In the genomic region with DNA sequence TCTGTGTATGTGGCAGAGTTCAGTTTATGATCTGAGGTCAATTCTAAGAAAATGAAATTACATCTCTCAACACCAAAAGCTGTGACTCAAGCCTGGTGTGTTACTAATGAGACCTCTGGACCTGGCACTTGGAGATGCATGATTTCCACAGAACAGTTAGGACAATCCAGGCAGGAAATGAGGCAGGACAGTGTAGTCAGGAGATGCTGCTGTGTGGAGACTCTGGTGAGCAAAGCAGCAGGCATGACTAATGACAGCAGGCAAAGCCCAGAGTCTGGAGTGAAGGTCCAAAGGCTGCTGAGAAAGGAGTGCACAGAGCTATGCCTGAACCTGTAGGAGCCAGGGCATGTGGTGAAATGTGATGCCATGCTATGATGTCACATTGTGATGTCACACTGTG, we compare ENCODE assay signal across 20 mouse cellular contexts. TPM values are rescaled to one million over a fixed set of nuclear protein-coding genes. Genes with fewer than 3 reads are reported as not detected.
DNase-seq lines count a peak whose midpoint lies in the region; ATAC-seq and TF ChIP-seq lines count a peak whose summit lies in the region.
"Had no signal": no experiment of that assay in that cellular context is flagged by ENCODE, and none has a peak within 500 bp of the region (broad histone marks: within the 10 kb centered on the region; RNA-seq: fewer than 3 reads in every experiment).

No protein-coding gene starts in this region.

- no peaks in the 10 kb centered on the region for H3K27me3 ChIP-seq in intestine, embryonic 16.5 days (replicated peaks; ENCODE audit: control insufficient read depth, insufficient read depth, low read length)
- H3K27me3 ChIP-seq in intestine, embryonic 15.5 days (replicated peaks): no peaks in the 10 kb centered on the region
- H3K27me3 ChIP-seq in testis, adult 2 months (ENCODE audit: control insufficient read depth, insufficient read depth, low read length): no peaks in the 10 kb centered on the region
- H3K27me3 ChIP-seq: CH12.LX; embryonic facial prominence, embryonic 15.5 days; hindbrain, embryonic 15.5 days had no signal

- no peak for TF ChIP-seq POLR2A in testis, adult 2 months (IDR thresholded peaks at IDR 0.05; ENCODE audit: control insufficient read depth, low read depth, low read length)
- no peak for TF ChIP-seq POLR2A in embryonic fibroblast, embryonic 13.5 days (IDR thresholded peaks at IDR 0.05; ENCODE audit: low read depth, low read length)

- H3K27ac ChIP-seq in intestine, embryonic 16.5 days (ENCODE audit: low read length): no peak overlapping the region
- H3K27ac ChIP-seq in intestine, embryonic 15.5 days: no peak overlapping the region
- no peak overlapping the region for H3K27ac ChIP-seq in testis, adult 2 months (ENCODE audit: control insufficient read depth, insufficient read depth, low read depth, low read length)
- peak overlapping the region; percentile 20; the same call in 1 of the 2 replicates for H3K27ac ChIP-seq in embryonic fibroblast, embryonic 13.5 days (ENCODE audit: insufficient read depth, low read length)
- H3K27ac ChIP-seq: embryonic facial prominence, embryonic 15.5 days; forebrain, embryonic 12.5 days; heart, embryonic 13.5 days; hindbrain, embryonic 15.5 days had no signal

- H3K4me2 ChIP-seq in intestine, embryonic 16.5 days (ENCODE audit: low read depth, low read length): no peak overlapping the region
- no peak overlapping the region for H3K4me2 ChIP-seq in intestine, embryonic 15.5 days (replicated peaks)
- H3K4me2 ChIP-seq: embryonic facial prominence, embryonic 15.5 days; forebrain, embryonic 12.5 days; heart, embryonic 13.5 days; hindbrain, embryonic 15.5 days had no signal

- no peak for TF ChIP-seq CTCF in testis, adult 2 months (IDR thresholded peaks at IDR 0.05; ENCODE audit: control insufficient read depth, insufficient read depth, insufficient replicate concordance, low read depth, low read length)
- TF ChIP-seq CTCF in embryonic fibroblast, embryonic 13.5 days (IDR thresholded peaks at IDR 0.05; ENCODE audit: borderline replicate concordance, insufficient read depth, low read length): no peak

- peaks cover 9% of the 10 kb centered on the region for H3K4me1 ChIP-seq in intestine, embryonic 16.5 days (ENCODE audit: control insufficient read depth, insufficient read depth, low read length)
- H3K4me1 ChIP-seq in intestine, embryonic 15.5 days (replicated peaks): peaks cover 4% of the 10 kb centered on the region; the same call in 1 of the 2 replicates
- H3K4me1 ChIP-seq in testis, adult 2 months (ENCODE audit: control insufficient read depth, insufficient read depth, low read length): peaks cover 8% of the 10 kb centered on the region
- peaks cover 24% of the 10 kb centered on the region for H3K4me1 ChIP-seq in embryonic fibroblast, embryonic 13.5 days (ENCODE audit: control insufficient read depth, insufficient read depth, low read length)

- H3K9me3 ChIP-seq in intestine, embryonic 16.5 days (ENCODE audit: control insufficient read depth, low read length): no peaks in the 10 kb centered on the region
- H3K9me3 ChIP-seq in intestine, embryonic 15.5 days: no peaks in the 10 kb centered on the region
- H3K9me3 ChIP-seq: embryonic facial prominence, embryonic 15.5 days; forebrain, embryonic 12.5 days; heart, embryonic 13.5 days; hindbrain, embryonic 15.5 days had no signal

- 0 out of 2 replicates have a peak, but pooled peaks have one; percentile 24 for ATAC-seq in intestine, embryonic 16.5 days
- no peak for ATAC-seq in intestine, embryonic 15.5 days
- ATAC-seq: activated CD4-positive, CD25-positive, alpha-beta regulatory T cell, adult 4 months; forebrain, embryonic 16.5 days had no signal

- DNase-seq in testis, postnatal 14 days (ENCODE audit: low spot score): no peak
- DNase-seq in cerebellum, postnatal 36 days: no peak
- no peak for DNase-seq in heart, adult 18-20 months
- DNase-seq: adrenal gland, postnatal 25 days; cerebellum, adult 18-20 months; cerebellum, adult 9-11 months; embryo, embryonic 11 days; gastrocnemius, postnatal 14 days; heart, postnatal 36 days had no signal

- no peak overlapping the region for H3K9ac ChIP-seq in intestine, embryonic 16.5 days (ENCODE audit: low read depth, low read length)
- no peak overlapping the region for H3K9ac ChIP-seq in intestine, embryonic 15.5 days
- H3K9ac ChIP-seq: embryonic facial prominence, embryonic 15.5 days; forebrain, embryonic 12.5 days; heart, embryonic 13.5 days; hindbrain, embryonic 15.5 days had no signal

- H3K4me3 ChIP-seq in intestine, embryonic 16.5 days (ENCODE audit: low read length): no peak overlapping the region
- H3K4me3 ChIP-seq in intestine, embryonic 15.5 days (replicated peaks): no peak overlapping the region
- H3K4me3 ChIP-seq in testis, adult 2 months (ENCODE audit: control insufficient read depth, low read depth, low read length): peak overlapping the region; percentile 23; the same call in 1 of the 2 replicates
- H3K4me3 ChIP-seq in embryonic fibroblast, embryonic 13.5 days (ENCODE audit: insufficient read depth, low read length): no peak overlapping the region
- H3K4me3 ChIP-seq: embryonic facial prominence, embryonic 15.5 days; forebrain, embryonic 12.5 days; heart, embryonic 13.5 days; hindbrain, embryonic 15.5 days had no signal

- no peaks in the 10 kb centered on the region for H3K36me3 ChIP-seq in intestine, embryonic 16.5 days (ENCODE audit: control insufficient read depth, insufficient read depth, low read length)
- no peaks in the 10 kb centered on the region for H3K36me3 ChIP-seq in intestine, embryonic 15.5 days
- H3K36me3 ChIP-seq in testis, adult 2 months (ENCODE audit: control insufficient read depth, insufficient read depth, low read length): no peaks in the 10 kb centered on the region
- H3K36me3 ChIP-seq: embryonic facial prominence, embryonic 15.5 days; forebrain, embryonic 12.5 days; heart, embryonic 13.5 days; hindbrain, embryonic 15.5 days had no signal

RNA-seq across cellular contexts. Expression of a gene that starts 10.2 kb away (rescaled TPM):
- 8.8 and 9.6 TPM in 2 replicates for polyA plus RNA-seq in intestine, embryonic 16.5 days (2015; fragmentation: Nextera tagmentation; extraction: Ambion mirVana)
- polyA plus RNA-seq in intestine, embryonic 15.5 days (2015; fragmentation: Nextera tagmentation; extraction: Ambion mirVana): 9.2 and 9.7 TPM in 2 replicates
- polyA plus RNA-seq in testis, adult 2 months (2012; rRNA removed): 4.0 and 4.4 TPM in 2 replicates
- 12.6 and 15.5 TPM in 2 replicates for polyA plus RNA-seq in embryonic fibroblast, embryonic 13.5 days (2011; ENCODE audit: insufficient read length, low read depth, missing spikeins)
- total RNA-seq in heart, adult 18-20 months (2021): 1 to 10 TPM; 1.6 to 3.3 TPM
